Mouse (Mus musculus) urinary bladder, adult 2 months (tissue): ENCODE data around the gene Mindy4. TPM values are rescaled to one million over a fixed set of nuclear protein-coding genes. Genes with fewer than 3 reads are reported as not detected.
A peak's percentile ranks its signal among the peaks of the same experiment; 100 is the strongest.

Source experiments
- DNase-seq: peaks from one replicate; pipeline ENCODE4 v3.0.0; 2022; ENCODE audit warnings: low spot score
- polyA plus RNA-seq: library from polyadenylated mRNA; depleted of rRNA; stranded (reverse); fragments of >200 nt; gene quantifications from 2 replicates; pipeline ENCODE4 v1.2.3, GENCODE M21; 2012

Mindy4 gene
- polyA plus RNA-seq, 1 experiment, result 11.4 TPM

GRCm38 (mm10) chr6:55299917-55300316 is 96.7 kb downstream of the Mindy4 start:
- DNase-seq, result no peak

GRCm38 (mm10) chr6:55300704-55301103 is 97.5 kb downstream of the Mindy4 start:
- DNase-seq, result no peak

- DNase-seq, result no peak
Measured at GRCm38 (mm10) chr6:55310179-55310578, 107.0 kb downstream of the Mindy4 start.

GRCm38 (mm10) chr6:55311962-55312361 is 108.8 kb downstream of the Mindy4 start:
- DNase-seq, result no peak

GRCm38 (mm10) chr6:55313893-55314292 is 110.7 kb downstream of the Mindy4 start:
- no peak for DNase-seq

- DNase-seq, result no peak
Measured at GRCm38 (mm10) chr6:55314628-55315027, 111.4 kb downstream of the Mindy4 start.

GRCm38 (mm10) chr6:55318597-55318996 is 115.4 kb downstream of the Mindy4 start:
- no peak for DNase-seq

- DNase-seq, result no peak
Measured at GRCm38 (mm10) chr6:55319585-55320551, 116.7 kb downstream of the Mindy4 start.

GRCm38 (mm10) chr6:55320894-55321293 is 117.7 kb downstream of the Mindy4 start:
- no peak for DNase-seq

GRCm38 (mm10) chr6:55321518-55321917 is 118.3 kb downstream of the Mindy4 start:
- DNase-seq, result no peak

- DNase-seq, result no peak
Measured at GRCm38 (mm10) chr6:55322980-55323379, 119.8 kb downstream of the Mindy4 start.

GRCm38 (mm10) chr6:55323908-55324634 is 120.9 kb downstream of the Mindy4 start:
- DNase-seq, result no peak

GRCm38 (mm10) chr6:55324785-55325184 is 121.6 kb downstream of the Mindy4 start:
- DNase-seq, result no peak

- no peak for DNase-seq
Measured at GRCm38 (mm10) chr6:55326299-55326698, 123.1 kb downstream of the Mindy4 start.

- no peak for DNase-seq
Measured at GRCm38 (mm10) chr6:55327326-55327725, 124.1 kb downstream of the Mindy4 start.

- no peak for DNase-seq
Measured at GRCm38 (mm10) chr6:55328179-55328578, 125.0 kb downstream of the Mindy4 start.

- DNase-seq, result no peak
Measured at GRCm38 (mm10) chr6:55331315-55331714, 128.1 kb downstream of the Mindy4 start.

GRCm38 (mm10) chr6:55332100-55332772 is 129.1 kb downstream of the Mindy4 start:
- no peak for DNase-seq

- DNase-seq, result no peak
Measured at GRCm38 (mm10) chr6:55332773-55333109, 129.6 kb downstream of the Mindy4 start.

- peak; percentile 51 for DNase-seq
Measured at GRCm38 (mm10) chr6:55335989-55336514, 132.9 kb downstream of the Mindy4 start, which contains the start of gene Aqp1. TSS of gene Aqp1 (plus strand) at chr6:55336432.

- DNase-seq, result no peak
Measured at GRCm38 (mm10) chr6:55337242-55337641, 134.1 kb downstream of the Mindy4 start.

- DNase-seq, result no peak
Measured at GRCm38 (mm10) chr6:55338077-55338476, 134.9 kb downstream of the Mindy4 start.
